Mouse (Mus musculus): Measurements from ENCODE around the gene Ttc41. TPM values are rescaled to one million over a fixed set of nuclear protein-coding genes. Genes with fewer than 3 reads are reported as not detected.
A peak's percentile ranks its signal among the peaks of the same experiment; 100 is the strongest.

Ttc41 gene
- total and polyA plus RNA-seq, 2 experiments from 2014 or later, result 1.2 to 4.5 TPM

GRCm38 (mm10) chr10:86815133-86815532, 109.5 kb downstream of the Ttc41 start:
- WGBS, result 75% methylated on average over 7 of the region's 7 CpGs
- H3K36me3 ChIP-seq (replicated peaks; ENCODE audit: control insufficient read depth, insufficient read depth, low read length), result peaks cover 18% of the 10 kb centered on the region
- TF ChIP-seq EP300 (IDR thresholded peaks at IDR 0.05; ENCODE audit: low read depth) (no peak), CTCF (IDR thresholded peaks at IDR 0.05; ENCODE audit: low read depth) (no peak)
- DNase-seq (ENCODE audit: low spot score) (no peak), ATAC-seq (ENCODE audit: insufficient read depth, low read depth) (no peak)
- no peaks in the 10 kb centered on the region for H3K9me3 ChIP-seq (replicated peaks; ENCODE audit: control insufficient read depth, low read length)
- H3K4me2 ChIP-seq (ENCODE audit: low read depth, low read length), result no peak overlapping the region
- no peak overlapping the region for H3K4me3 ChIP-seq (ENCODE audit: low read depth, low read length)
- H3K27me3 ChIP-seq (ENCODE audit: control insufficient read depth, insufficient read depth, low read length), result no peaks in the 10 kb centered on the region
- H3K4me1 ChIP-seq (ENCODE audit: control insufficient read depth, insufficient read depth), result peaks cover 24% of the 10 kb centered on the region
- peak overlapping the region; percentile 95 for H3K27ac ChIP-seq (ENCODE audit: low read depth)
- H3K9ac ChIP-seq (replicated peaks; ENCODE audit: low read depth, low read length), result no peak overlapping the region

- Histone ChIP-seq H3K27ac (ENCODE audit: low read depth) (peak overlapping the region; percentile 91), H3K9ac (replicated peaks; ENCODE audit: low read depth, low read length) (no peak overlapping the region; the same call in 1 of the 2 replicates), H3K36me3 (replicated peaks; ENCODE audit: control insufficient read depth, insufficient read depth, low read length) (peaks cover 54% of the 10 kb centered on the region), H3K27me3 (ENCODE audit: control insufficient read depth, insufficient read depth, low read length) (no peaks in the 10 kb centered on the region), H3K4me1 (ENCODE audit: control insufficient read depth, insufficient read depth) (peaks cover 20% of the 10 kb centered on the region; the same call in 1 of the 2 replicates), H3K4me2 (ENCODE audit: low read depth, low read length) (peak overlapping the region; percentile 29), H3K4me3 (ENCODE audit: low read depth, low read length) (no peak overlapping the region), H3K9me3 (replicated peaks; ENCODE audit: control insufficient read depth, low read length) (no peaks in the 10 kb centered on the region)
- no peak for TF ChIP-seq EP300 (IDR thresholded peaks at IDR 0.05; ENCODE audit: low read depth)
- TF ChIP-seq CTCF (IDR thresholded peaks at IDR 0.05; ENCODE audit: low read depth), result peak; percentile 37
- peak; percentile 79 for ATAC-seq (ENCODE audit: insufficient read depth, low read depth)
- peak; percentile 89 for DNase-seq (ENCODE audit: low spot score)
- 20% methylated on average over 8 of the region's 8 CpGs for WGBS
Observed at GRCm38 (mm10) chr10:86819649-86820165, 114.1 kb downstream of the Ttc41 start.

- Histone ChIP-seq H3K27ac (ENCODE audit: low read depth) (no peak overlapping the region), H3K9ac (replicated peaks; ENCODE audit: low read depth, low read length) (no peak overlapping the region), H3K36me3 (replicated peaks; ENCODE audit: control insufficient read depth, insufficient read depth, low read length) (peaks cover 45% of the 10 kb centered on the region), H3K9me3 (replicated peaks; ENCODE audit: control insufficient read depth, low read length) (no peaks in the 10 kb centered on the region), H3K4me3 (ENCODE audit: low read depth, low read length) (no peak overlapping the region), H3K4me2 (ENCODE audit: low read depth, low read length) (no peak overlapping the region), H3K4me1 (ENCODE audit: control insufficient read depth, insufficient read depth) (peaks cover 23% of the 10 kb centered on the region; the same call in 1 of the 2 replicates), H3K27me3 (ENCODE audit: control insufficient read depth, insufficient read depth, low read length) (no peaks in the 10 kb centered on the region)
- DNase-seq (ENCODE audit: low spot score) (no peak), ATAC-seq (ENCODE audit: insufficient read depth, low read depth) (no peak)
- TF ChIP-seq CTCF (IDR thresholded peaks at IDR 0.05; ENCODE audit: low read depth), result no peak
- TF ChIP-seq EP300 (IDR thresholded peaks at IDR 0.05; ENCODE audit: low read depth), result no peak
- WGBS, result 91% methylated on average over 7 of the region's 7 CpGs
Observed at GRCm38 (mm10) chr10:86821014-86821413, 115.4 kb downstream of the Ttc41 start.

DNA sequence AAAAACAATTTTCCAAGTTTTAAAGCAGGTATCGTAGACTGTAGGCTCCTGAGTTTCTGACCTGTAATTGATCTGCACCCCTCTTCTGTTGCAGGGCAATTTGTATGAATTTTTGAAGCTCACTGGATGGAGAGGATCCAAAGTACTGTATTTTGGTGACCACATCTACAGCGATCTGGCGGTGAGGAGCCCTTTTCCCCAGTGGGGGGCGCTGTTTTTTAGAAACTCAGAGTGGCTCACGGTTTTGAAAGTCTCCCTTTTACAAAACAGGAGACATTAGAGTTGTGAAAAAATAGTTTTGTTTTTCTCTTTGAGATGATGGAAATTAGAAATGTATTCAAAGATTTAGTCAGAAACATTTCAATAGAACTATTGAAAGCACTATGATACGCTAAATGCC, 118.5 kb downstream of the Ttc41 start:
- DNase-seq (ENCODE audit: low spot score) (no peak), ATAC-seq (ENCODE audit: insufficient read depth, low read depth) (no peak)
- H3K4me3 ChIP-seq (ENCODE audit: low read depth, low read length), result no peak overlapping the region
- WGBS, result 87% methylated on average over 6 of the region's 6 CpGs
- no peak overlapping the region for H3K9ac ChIP-seq (replicated peaks; ENCODE audit: low read depth, low read length)
- H3K4me1 ChIP-seq (ENCODE audit: control insufficient read depth, insufficient read depth), result peaks cover 22% of the 10 kb centered on the region
- TF ChIP-seq EP300 (IDR thresholded peaks at IDR 0.05; ENCODE audit: low read depth), result no peak
- no peak; the same call in 1 of the 2 replicates for TF ChIP-seq CTCF (IDR thresholded peaks at IDR 0.05; ENCODE audit: low read depth)
- H3K36me3 ChIP-seq (replicated peaks; ENCODE audit: control insufficient read depth, insufficient read depth, low read length), result peaks cover 60% of the 10 kb centered on the region
- no peaks in the 10 kb centered on the region for H3K9me3 ChIP-seq (replicated peaks; ENCODE audit: control insufficient read depth, low read length)
- no peak overlapping the region for H3K4me2 ChIP-seq (ENCODE audit: low read depth, low read length)
- no peak overlapping the region for H3K27ac ChIP-seq (ENCODE audit: low read depth)
- H3K27me3 ChIP-seq (ENCODE audit: control insufficient read depth, insufficient read depth, low read length), result no peaks in the 10 kb centered on the region

GRCm38 (mm10) chr10:86824871-86825270, 119.3 kb downstream of the Ttc41 start:
- DNase-seq (ENCODE audit: low spot score), result no peak
- H3K4me2 ChIP-seq (ENCODE audit: low read depth, low read length), result no peak overlapping the region
- no peaks in the 10 kb centered on the region for H3K27me3 ChIP-seq (ENCODE audit: control insufficient read depth, insufficient read depth, low read length)
- H3K9me3 ChIP-seq (replicated peaks; ENCODE audit: control insufficient read depth, low read length), result no peaks in the 10 kb centered on the region
- H3K27ac ChIP-seq (ENCODE audit: low read depth), result peak overlapping the region; percentile 89; the same call in 1 of the 2 replicates
- ATAC-seq (ENCODE audit: insufficient read depth, low read depth), result no peak
- TF ChIP-seq CTCF (IDR thresholded peaks at IDR 0.05; ENCODE audit: low read depth) (no peak), EP300 (IDR thresholded peaks at IDR 0.05; ENCODE audit: low read depth) (no peak)
- H3K36me3 ChIP-seq (replicated peaks; ENCODE audit: control insufficient read depth, insufficient read depth, low read length), result peaks cover 62% of the 10 kb centered on the region
- H3K9ac ChIP-seq (replicated peaks; ENCODE audit: low read depth, low read length), result no peak overlapping the region
- peaks cover 14% of the 10 kb centered on the region for H3K4me1 ChIP-seq (ENCODE audit: control insufficient read depth, insufficient read depth)
- H3K4me3 ChIP-seq (ENCODE audit: low read depth, low read length), result no peak overlapping the region
- 82% methylated on average over 14 of the region's 14 CpGs for WGBS
